Mouse (Mus musculus) gastrocnemius, postnatal 4 days (tissue): ENCODE data around the gene Asgr1. TPM values are rescaled to one million over a fixed set of nuclear protein-coding genes. Genes with fewer than 3 reads are reported as not detected.
A peak's percentile ranks its signal among the peaks of the same experiment; 100 is the strongest.
"Not testable (repeated sequence)": the region's sequence is repeated elsewhere in the genome, so short reads cannot be mapped to it uniquely, and the experiment has no call there.

Source experiments
- DNase-seq, 2 experiments: peaks; one replicate each; pipeline ENCODE4 v3.0.0; 2021 to 2022; ENCODE audit warnings: low spot score in 2 of 2, mixed read lengths in 2 of 2
- long read RNA-seq, 2 experiments: library from polyadenylated mRNA; stranded (forward); transcript quantifications; one replicate each; pipeline ENCODE4 v2.0.0; 2021
- total RNA-seq, 2 experiments: library from RNA; stranded (reverse); gene quantifications; 2 replicates each; pipeline ENCODE4 v1.2.3; 2021

Gene Asgr1
- total RNA-seq, result under 1 TPM in 1 of 2 experiments, not detected in 1; 0.62 TPM
- long read RNA-seq, experiment 1, result 0 reads
- long read RNA-seq, experiment 2, result 0 reads

GRCm38 (mm10) chr11:70053898-70054570 is at the start of gene Asgr1:
Gene Asgr1, plus strand, starts transcription at chr11:70054085.
- DNase-seq, result no peak

GRCm38 (mm10) chr11:70005521-70005920 is 48.4 kb upstream of the Asgr1 start:
- no peak for DNase-seq

DNA sequence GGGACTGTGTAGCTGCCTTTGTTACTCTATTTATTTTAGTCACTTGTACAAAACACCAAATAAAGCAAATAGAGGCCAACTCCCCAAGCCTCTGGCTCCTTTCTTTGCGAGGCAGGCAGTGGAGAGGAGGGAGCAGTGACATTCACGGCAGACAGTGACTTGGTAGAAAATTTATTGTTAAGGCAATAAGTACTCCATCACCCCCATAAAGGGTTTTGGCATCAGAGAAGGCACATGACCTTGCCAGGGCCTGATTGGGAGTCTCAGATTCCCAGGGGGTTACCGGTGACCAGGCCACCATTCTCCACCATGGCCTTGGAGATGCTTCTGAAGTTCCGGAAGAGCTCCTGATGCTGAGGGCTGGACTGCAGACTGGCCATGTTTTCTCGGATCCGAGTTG is 43.9 kb upstream of the Asgr1 start:
- DNase-seq, result no peak

DNA sequence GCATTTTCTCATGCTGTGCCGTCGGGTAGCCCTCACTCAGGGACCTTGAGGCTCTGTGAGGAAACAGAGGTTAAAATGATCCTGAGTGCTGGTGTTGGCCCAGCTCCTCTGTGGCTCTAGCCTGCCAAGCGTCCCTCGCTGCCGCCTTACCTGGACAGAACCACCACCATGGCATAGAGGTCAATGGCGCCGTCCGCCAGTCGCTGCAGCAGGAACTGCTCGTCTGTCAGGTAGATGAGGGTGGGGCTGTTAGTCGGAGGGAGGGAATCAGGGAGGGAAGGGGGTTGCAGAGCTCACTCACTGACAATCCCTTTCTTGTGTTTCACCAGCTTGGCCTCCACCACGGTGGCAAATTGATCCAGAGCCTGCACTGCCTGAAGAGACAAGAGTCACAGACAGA is 43.3 kb upstream of the Asgr1 start:
- DNase-seq, result no peak

GRCm38 (mm10) chr11:70010961-70011360 is 42.9 kb upstream of the Asgr1 start:
- DNase-seq, result no peak

DNA sequence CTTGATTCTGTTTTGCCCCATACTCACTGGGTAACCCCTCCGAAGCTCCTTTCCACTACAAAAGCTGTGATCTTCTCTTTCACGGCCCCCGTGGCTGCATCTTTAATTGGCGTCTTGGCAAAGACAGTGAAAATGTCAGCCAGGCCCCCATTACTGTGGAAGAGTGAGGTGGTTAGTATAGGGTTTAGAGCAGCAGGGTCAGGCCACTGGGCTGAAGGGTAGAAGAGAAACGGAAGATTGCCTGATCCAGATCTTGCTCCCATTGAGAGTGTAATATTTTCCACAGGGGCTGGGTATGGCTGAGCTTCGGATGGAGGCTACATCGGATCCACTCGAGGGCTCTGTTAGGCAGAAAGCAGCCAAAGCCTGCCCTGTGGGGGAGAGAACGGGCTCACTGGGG is 41.0 kb upstream of the Asgr1 start:
- no peak for DNase-seq

DNA sequence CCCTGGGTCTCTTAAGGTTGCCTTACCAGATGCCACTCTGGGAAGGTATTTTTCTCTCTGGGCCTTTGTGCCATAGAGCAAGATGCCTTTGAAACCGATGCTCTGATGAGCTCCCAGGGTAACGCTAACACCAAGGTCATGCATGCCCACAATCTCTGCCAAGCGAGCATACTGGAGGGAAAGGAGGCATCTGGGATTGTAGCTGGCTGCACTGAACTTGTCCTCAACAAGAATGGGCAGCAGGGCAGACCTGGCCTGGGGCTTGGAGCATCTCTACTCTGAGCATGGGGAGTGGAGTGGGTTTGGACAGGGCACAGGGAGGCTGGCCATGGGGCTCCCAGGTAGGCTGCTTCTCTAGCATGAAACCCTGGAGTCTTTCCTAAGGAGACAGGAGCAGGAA is 40.5 kb upstream of the Asgr1 start:
- DNase-seq, result no peak

DNA sequence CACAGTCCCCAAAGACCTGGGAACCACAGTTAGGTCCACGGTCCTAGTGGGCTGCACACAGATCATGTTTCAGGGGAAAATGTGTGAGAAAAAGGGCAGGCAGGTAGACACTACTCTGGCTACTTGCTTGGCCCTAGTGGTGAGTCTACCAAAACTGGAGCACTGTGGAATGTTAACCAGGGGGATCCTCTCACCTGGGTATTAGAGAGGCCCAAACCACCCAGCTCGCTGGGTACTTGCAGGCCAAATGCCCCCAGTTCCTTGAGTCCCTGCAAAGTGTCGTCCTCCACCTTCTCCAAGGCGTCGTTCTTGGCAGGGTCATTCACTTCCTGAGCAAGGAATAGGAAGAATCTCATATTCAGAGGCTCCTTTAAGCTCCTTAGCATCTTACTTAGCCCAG is 39.8 kb upstream of the Asgr1 start:
- DNase-seq, result no peak

DNA sequence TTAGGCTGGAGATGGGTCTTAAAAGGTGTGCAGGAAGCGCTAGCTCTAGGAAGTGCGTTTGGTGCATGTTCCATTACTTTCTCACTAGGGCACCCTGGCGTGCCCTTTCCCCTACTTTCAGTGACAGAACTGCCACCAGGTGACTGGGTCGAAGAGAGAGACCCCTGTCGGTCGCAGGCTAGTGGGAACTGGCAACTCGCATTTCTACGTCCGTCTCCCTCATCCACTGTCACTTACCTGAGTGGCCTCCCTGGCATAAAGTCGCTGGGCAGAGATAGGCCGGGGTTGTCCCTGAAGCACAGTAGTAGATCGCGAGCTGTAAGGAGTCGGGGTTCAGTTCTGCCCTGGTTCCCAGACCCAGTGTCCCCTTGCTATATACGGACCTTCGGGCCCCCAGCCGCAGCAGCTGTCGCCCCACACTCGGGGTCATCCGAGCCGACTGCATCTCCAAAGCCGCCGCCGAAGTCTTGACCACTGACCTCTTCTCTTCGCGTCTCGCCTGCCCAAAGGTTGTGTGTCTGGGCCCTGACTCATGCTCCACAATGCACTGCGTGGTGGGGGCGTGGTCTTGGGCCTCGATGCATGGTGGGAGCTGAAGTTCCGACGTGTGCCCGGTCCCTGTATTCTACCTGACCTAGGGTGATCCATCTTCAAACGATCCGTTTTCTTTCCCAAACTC is 38.9 kb upstream of the Asgr1 start, which contains the start of gene Acadvl:
Gene Acadvl, minus strand, starts transcription at position 532 of the 679 bp plus-strand sequence.
- DNase-seq, result peak; percentile 74 to 88

- DNase-seq, result no peak
These were observed 38.2 kb upstream of the Asgr1 start for GRCm38 (mm10) chr11:70015677-70016076.

- DNase-seq, result not testable (repeated sequence)
These were observed 37.7 kb upstream of the Asgr1 start for GRCm38 (mm10) chr11:70016177-70016576.

GRCm38 (mm10) chr11:70016669-70017068 is 37.2 kb upstream of the Asgr1 start, which contains the start of gene Dlg4:
Gene Dlg4, plus strand, starts transcription at chr11:70016942.
- DNase-seq, result no peak

- DNase-seq, result no peak
These were observed 36.6 kb upstream of the Asgr1 start for GRCm38 (mm10) chr11:70017199-70017767.

DNA sequence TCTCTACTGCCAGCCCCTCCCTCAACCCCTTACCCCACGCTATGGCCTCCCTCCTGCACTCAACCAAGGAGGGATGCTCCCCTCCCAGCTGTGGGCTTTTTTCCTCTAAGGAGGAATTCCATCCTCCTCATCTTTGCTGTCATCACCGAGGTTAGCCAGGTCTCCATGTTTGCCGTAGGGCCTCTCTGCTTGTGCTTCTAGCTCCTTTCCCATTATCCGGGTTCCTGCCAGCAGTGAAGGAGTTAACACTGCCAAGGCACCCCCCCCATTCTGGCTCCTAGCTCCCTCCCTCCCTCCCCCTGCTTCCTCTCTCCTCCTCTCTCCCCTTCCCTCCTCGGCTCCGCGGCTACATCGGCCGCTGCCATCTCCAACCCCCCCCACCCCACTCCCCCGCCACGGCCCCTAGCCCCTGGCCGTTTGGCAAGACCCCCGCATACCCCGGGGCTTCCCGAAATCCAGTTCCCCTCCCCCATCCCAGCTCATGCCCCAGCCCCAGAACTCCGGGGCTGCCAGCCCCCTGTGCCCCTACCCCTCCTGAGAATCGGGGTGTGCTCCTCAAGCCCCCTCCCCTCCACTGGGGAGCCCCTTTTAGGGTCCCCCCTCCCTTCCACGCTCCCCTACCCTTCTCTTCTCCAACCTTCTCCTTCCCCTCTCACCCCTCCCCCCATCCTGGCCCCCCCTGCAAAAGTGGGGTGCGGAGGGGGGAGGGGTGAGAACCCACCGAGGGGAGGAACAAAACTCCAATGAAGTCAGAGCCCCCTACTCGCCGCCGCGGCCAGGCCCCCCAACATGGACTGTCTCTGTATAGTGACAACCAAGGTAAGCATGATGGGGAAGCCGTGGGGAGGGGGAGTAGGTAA is 35.5 kb upstream of the Asgr1 start:
- peak in 1 of 2 experiments; percentile 62 for DNase-seq

- no peak for DNase-seq
These were observed 34.3 kb upstream of the Asgr1 start for GRCm38 (mm10) chr11:70019495-70020021.

DNA sequence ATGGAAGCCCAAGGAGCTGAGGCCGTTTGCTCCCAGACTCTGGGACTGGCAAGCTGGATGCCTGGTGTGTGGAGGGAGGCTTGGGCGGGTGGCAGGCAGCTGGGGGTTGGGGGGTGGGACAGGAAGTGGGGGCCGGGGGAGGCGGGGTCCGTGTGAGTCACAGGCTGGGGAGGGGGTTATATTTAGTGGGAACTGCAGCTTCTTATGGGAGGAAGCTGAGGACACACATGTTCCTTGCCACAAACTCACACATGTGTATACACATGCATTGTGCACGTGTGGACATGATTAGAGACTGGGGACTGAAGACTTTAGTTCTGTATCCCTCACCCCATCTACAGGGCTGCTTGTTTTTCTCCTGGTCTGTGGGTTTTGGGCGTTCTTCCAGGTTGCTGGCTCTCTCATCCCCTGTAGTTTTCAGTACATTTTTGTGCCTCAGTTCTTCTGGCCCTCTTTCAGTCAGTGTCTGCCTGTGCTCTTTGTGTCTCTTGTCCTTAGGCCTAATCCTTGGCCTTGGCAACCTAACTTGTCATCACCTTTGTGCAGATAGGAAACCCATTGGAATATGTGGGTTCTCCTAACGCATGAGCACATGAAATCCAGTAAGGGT is 33.8 kb upstream of the Asgr1 start:
- DNase-seq, result no peak

DNA sequence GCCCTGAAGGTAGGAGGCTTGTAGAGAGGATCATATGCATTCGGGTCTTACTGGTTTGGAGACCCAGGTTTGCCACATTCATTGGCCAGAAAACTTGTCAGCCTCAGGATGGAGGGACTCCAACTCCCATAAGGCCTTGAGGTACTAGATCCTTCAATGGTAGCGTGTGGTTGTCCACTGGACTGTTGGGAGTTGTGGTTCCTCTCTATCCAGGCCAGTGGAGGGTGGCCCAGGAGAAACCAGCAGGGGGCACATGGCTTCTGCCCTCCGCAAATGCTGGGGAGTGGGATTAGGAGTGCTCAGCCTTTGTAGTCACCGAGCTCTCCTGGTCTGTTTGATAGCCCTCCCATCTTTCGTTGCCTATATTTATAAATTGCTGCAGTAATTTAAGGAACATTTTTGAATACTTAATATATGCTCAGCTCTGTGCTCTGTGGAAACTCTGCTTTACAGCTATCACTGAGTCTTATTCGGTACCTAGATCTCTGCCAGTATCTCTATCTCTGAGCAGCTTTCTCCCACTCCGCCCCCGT is 33.1 kb upstream of the Asgr1 start:
- DNase-seq, result peak in 1 of 2 experiments; percentile 73

DNA sequence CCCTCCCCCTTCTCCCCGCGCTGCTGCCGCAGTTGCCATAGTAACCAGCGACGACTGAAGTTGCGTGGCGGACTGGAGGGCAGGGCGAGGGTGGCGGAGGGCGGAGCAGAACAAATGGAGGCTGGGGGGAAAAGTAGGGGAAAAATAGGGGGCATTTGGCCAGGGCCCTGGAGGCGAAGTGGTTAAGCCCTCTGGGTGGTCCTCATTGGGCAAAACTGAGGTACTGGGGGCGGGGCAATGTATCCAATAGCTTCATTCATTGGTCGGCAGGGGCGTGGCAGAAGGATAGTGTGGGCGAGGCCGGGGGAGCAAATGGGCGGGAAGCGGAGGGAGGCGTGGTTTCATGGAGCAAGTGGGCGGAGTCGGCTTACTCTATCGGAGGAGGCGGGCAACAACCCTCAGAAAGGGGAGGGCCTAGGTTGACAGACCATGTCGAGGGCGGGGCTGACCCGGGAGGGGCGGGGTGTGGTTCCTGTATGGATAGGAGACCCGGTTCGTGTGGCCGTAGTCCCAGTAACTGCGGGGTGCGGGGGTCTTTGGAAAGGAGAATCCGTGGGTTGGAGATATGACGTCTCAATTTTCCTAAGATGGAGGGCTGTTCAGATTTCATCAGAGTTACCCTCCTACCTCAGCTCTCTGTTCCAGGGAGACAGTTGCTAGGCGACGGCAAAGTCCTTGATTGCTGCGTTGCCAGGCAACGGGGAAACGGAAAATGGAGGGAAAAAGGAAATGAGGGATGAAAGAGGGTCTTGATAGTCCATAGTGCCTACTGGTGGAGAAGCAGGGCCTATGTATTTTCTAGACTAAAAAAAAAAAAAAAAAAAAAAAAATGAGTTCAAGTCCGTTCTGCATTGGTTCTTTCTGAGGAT is 32.4 kb upstream of the Asgr1 start:
- peak; percentile 94 to 98 for DNase-seq

- DNase-seq, result no peak
These were observed 30.3 kb upstream of the Asgr1 start for GRCm38 (mm10) chr11:70023481-70024150.
